ENCODE assay signal across 8 mouse cellular contexts in the genomic region with DNA sequence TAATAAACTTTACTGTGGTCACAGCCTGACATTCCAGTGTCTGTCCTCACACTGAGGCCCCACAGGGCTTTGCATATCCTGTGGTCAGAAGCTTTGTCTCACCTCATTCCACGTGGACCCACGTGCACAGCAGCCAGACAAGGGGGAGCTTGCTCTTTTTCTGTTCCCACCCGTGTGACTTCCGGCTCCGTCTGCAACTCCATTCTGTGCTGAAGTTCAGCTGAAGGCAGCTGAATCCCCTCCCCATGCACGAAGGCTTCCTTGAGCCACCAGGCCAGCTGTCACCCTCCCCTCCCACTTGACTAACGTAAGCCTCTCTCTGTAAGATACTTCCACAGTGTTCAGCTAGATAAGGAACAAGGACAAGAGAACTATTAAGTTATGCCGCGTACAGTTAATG.
DNase-seq lines count a peak whose midpoint lies in the region; ATAC-seq and TF ChIP-seq lines count a peak whose summit lies in the region.

No protein-coding gene starts in this region.

- ATAC-seq in heart, embryonic 16.5 days (replicated peaks; ENCODE audit: extremely low read depth, insufficient read depth, low FRiP score) = peak; percentile 78
- ATAC-seq in embryonic facial prominence, embryonic 11.5 days (replicated peaks; ENCODE audit: insufficient number of reproducible peaks, low FRiP score, low TSS enrichment, low read depth) = no peak
- peak; percentile 92 for ATAC-seq in megakaryocyte progenitor cell, adult 5-6 weeks (replicated peaks; ENCODE audit: poor library complexity)

- H3K36me3 ChIP-seq in heart, embryonic 16.5 days (ENCODE audit: control insufficient read depth, insufficient read depth) = no peaks in the 10 kb centered on the region
- H3K36me3 ChIP-seq in C2C12 (ENCODE audit: control insufficient read depth, insufficient read depth) = no peaks in the 10 kb centered on the region
- no peaks in the 10 kb centered on the region for H3K36me3 ChIP-seq in embryonic facial prominence, embryonic 11.5 days (replicated peaks; ENCODE audit: control insufficient read depth, insufficient read depth, low read depth, low read length)

- no peak for TF ChIP-seq CTCF in C2C12 (IDR thresholded peaks at IDR 0.05; ENCODE audit: control insufficient read depth, insufficient read depth, insufficient read length)

- no peaks in the 10 kb centered on the region for H3K9me3 ChIP-seq in heart, embryonic 16.5 days (replicated peaks; ENCODE audit: control insufficient read depth, low read length)
- H3K9me3 ChIP-seq in embryonic facial prominence, embryonic 11.5 days (replicated peaks; ENCODE audit: control insufficient read depth, low read length) = no peaks in the 10 kb centered on the region

- peak overlapping the region; percentile 5; the same call in 1 of the 2 replicates for H3K9ac ChIP-seq in heart, embryonic 16.5 days (ENCODE audit: low read length)
- H3K9ac ChIP-seq in embryonic facial prominence, embryonic 11.5 days (replicated peaks; ENCODE audit: low read length) = no peak overlapping the region

- H3K4me3 ChIP-seq in heart, embryonic 16.5 days (ENCODE audit: low read length) = no peak overlapping the region
- H3K4me3 ChIP-seq in C2C12 (ENCODE audit: insufficient read depth, poor library complexity, severe bottlenecking) = no peak overlapping the region
- no peak overlapping the region for H3K4me3 ChIP-seq in embryonic facial prominence, embryonic 11.5 days (ENCODE audit: low read depth, low read length)

- no peak for DNase-seq in heart, adult 9 months (ENCODE audit: low spot score in 2 of 2)
- peak; percentile 22 for DNase-seq in embryonic facial prominence, embryonic 11.5 days (ENCODE audit: low spot score)
- DNase-seq in T-cell, adult 2 months (ENCODE audit: low spot score) = no peak
- no peak for DNase-seq in testis, postnatal 14 days (ENCODE audit: low spot score)
- DNase-seq in layer of hippocampus, adult 8-10 months (ENCODE audit: low spot score in 2 of 2) = no peak

- H3K79me2 ChIP-seq in C2C12 (ENCODE audit: control insufficient read depth, insufficient read depth) = no peaks in the 10 kb centered on the region

- H3K79me3 ChIP-seq in C2C12 (ENCODE audit: low read depth) = no peaks in the 10 kb centered on the region

- peaks cover 25% of the 10 kb centered on the region for H3K4me1 ChIP-seq in heart, embryonic 16.5 days (ENCODE audit: control insufficient read depth, insufficient read depth, low read length)
- H3K4me1 ChIP-seq in embryonic facial prominence, embryonic 11.5 days (ENCODE audit: control insufficient read depth, insufficient read depth, low read length) = no peaks in the 10 kb centered on the region

- H3K27me3 ChIP-seq in heart, embryonic 16.5 days (ENCODE audit: control insufficient read depth, insufficient read depth, low read length) = no peaks in the 10 kb centered on the region
- H3K27me3 ChIP-seq in C2C12 (ENCODE audit: control insufficient read depth, insufficient read depth, insufficient read length) = no peaks in the 10 kb centered on the region
- no peaks in the 10 kb centered on the region for H3K27me3 ChIP-seq in embryonic facial prominence, embryonic 11.5 days (ENCODE audit: control insufficient read depth, insufficient read depth, low read length)

- 7% methylated on average over 9 of the region's 9 CpGs for WGBS in heart, embryonic 16.5 days
- WGBS in embryonic facial prominence, embryonic 11.5 days = 45% methylated on average over 9 of the region's 9 CpGs

- H3K4me2 ChIP-seq in heart, embryonic 16.5 days (ENCODE audit: low read depth, low read length) = peak overlapping the region; percentile 28; the same call in 1 of the 2 replicates
- H3K4me2 ChIP-seq in embryonic facial prominence, embryonic 11.5 days (ENCODE audit: low read depth, low read length) = no peak overlapping the region

- H3ac ChIP-seq in C2C12 (ENCODE audit: control insufficient read depth, insufficient read length, low read depth) = no peak overlapping the region

- peak overlapping the region; percentile 28 for H3K27ac ChIP-seq in heart, embryonic 16.5 days (ENCODE audit: low read length)
- no peak overlapping the region for H3K27ac ChIP-seq in embryonic facial prominence, embryonic 11.5 days (replicated peaks; ENCODE audit: low read depth, low read length)

TF ChIP-seq in C2C12, 6 proteins besides CTCF, POLR2A, EP300 and RAD21:
- TF ChIP-seq FOSL1 (IDR thresholded peaks at IDR 0.05; ENCODE audit: insufficient read depth, low read length, poor library complexity, severe bottlenecking) = no peak
- TF ChIP-seq MYOG (IDR thresholded peaks at IDR 0.05; ENCODE audit: control insufficient read depth, extremely low read depth, insufficient read length) = no peak
- TF ChIP-seq MYOD1 (IDR thresholded peaks at IDR 0.05; ENCODE audit: control insufficient read depth, insufficient read length, low read depth) = no peak
- TF ChIP-seq MAX (IDR thresholded peaks at IDR 0.05) = peak; percentile 62
- TF ChIP-seq USF1 (IDR thresholded peaks at IDR 0.05; ENCODE audit: low read depth) = no peak
- TF ChIP-seq CEBPB (IDR thresholded peaks at IDR 0.05; ENCODE audit: low read depth) = no peak
